Mouse (Mus musculus) hindlimb bud, embryonic 11.5 days (tissue): ENCODE data around the gene Copz2.
"Not testable (repeated sequence)": the region's sequence is repeated elsewhere in the genome, so short reads cannot be mapped to it uniquely, and the experiment has no call there.

Source experiments
- DNase-seq: peaks from one replicate; pipeline ENCODE4 v3.0.0-alpha.2; 2012; ENCODE audit warnings: low read depth, low spot score; ENCODE audit errors: extremely low spot score

Copz2 gene

GRCm38 (mm10) chr11:96849681-96850467 is at the start of gene Copz2:
Gene Copz2, plus strand, starts transcription at chr11:96849870.
- no peak for DNase-seq

- DNase-seq: no peak
Observed at GRCm38 (mm10) chr11:96805606-96806005, 44.1 kb upstream of the Copz2 start.

- DNase-seq: no peak
Observed at GRCm38 (mm10) chr11:96808066-96808465, 41.6 kb upstream of the Copz2 start.

GRCm38 (mm10) chr11:96809562-96810235 is 40.0 kb upstream of the Copz2 start:
- DNase-seq: no peak

GRCm38 (mm10) chr11:96811188-96811587 is 38.5 kb upstream of the Copz2 start:
- not testable (repeated sequence) for DNase-seq

- DNase-seq: no peak
Observed at GRCm38 (mm10) chr11:96813455-96813854, 36.2 kb upstream of the Copz2 start.

GRCm38 (mm10) chr11:96813920-96814319 is 35.8 kb upstream of the Copz2 start:
- no peak for DNase-seq

- no peak for DNase-seq
Observed at GRCm38 (mm10) chr11:96814443-96814842, 35.2 kb upstream of the Copz2 start.

GRCm38 (mm10) chr11:96815895-96816294 is 33.8 kb upstream of the Copz2 start:
- DNase-seq: no peak

- no peak for DNase-seq
Observed at GRCm38 (mm10) chr11:96816494-96816893, 33.2 kb upstream of the Copz2 start.

- no peak for DNase-seq
Observed at GRCm38 (mm10) chr11:96816979-96817378, 32.7 kb upstream of the Copz2 start.

- DNase-seq: no peak
Observed at GRCm38 (mm10) chr11:96818128-96818710, 31.5 kb upstream of the Copz2 start.

- no peak for DNase-seq
Observed at GRCm38 (mm10) chr11:96821956-96822355, 27.7 kb upstream of the Copz2 start.

- no peak for DNase-seq
Observed at GRCm38 (mm10) chr11:96822675-96823470, 26.8 kb upstream of the Copz2 start.

- no peak for DNase-seq
Observed at GRCm38 (mm10) chr11:96823471-96823837, 26.2 kb upstream of the Copz2 start.

GRCm38 (mm10) chr11:96823880-96824782 is 25.5 kb upstream of the Copz2 start:
- DNase-seq: peak; percentile 95

- DNase-seq: no peak
Observed at GRCm38 (mm10) chr11:96824783-96825495, 24.7 kb upstream of the Copz2 start.

GRCm38 (mm10) chr11:96826481-96826880 is 23.2 kb upstream of the Copz2 start:
- no peak for DNase-seq

GRCm38 (mm10) chr11:96827062-96827581 is 22.5 kb upstream of the Copz2 start:
- no peak for DNase-seq
